Mouse (Mus musculus) hematopoietic stem cell, adult 5-6 weeks (primary cell): ENCODE measurements around the gene Snapc4. TPM values are rescaled to one million over a fixed set of nuclear protein-coding genes. Genes with fewer than 3 reads are reported as not detected.

Source experiments
- ATAC-seq, 2 experiments: fragments of 125-278 bp in 1 of 2; replicated peaks in 1 of 2; 2 replicates each; pipeline ENCODE4 v1.8.0; 2016 to 2017; ENCODE audit warnings: inconsistent platforms in 2 of 2, mild to moderate bottlenecking in 2 of 2, moderate number of reproducible peaks in 2 of 2, low read depth in 1 of 2, moderate TSS enrichment in 1 of 2; ENCODE audit not compliant: low FRiP score in 2 of 2, poor library complexity in 2 of 2, severe bottlenecking in 2 of 2, insufficient read depth in 1 of 2, low TSS enrichment in 1 of 2
- total RNA-seq: library from RNA; stranded (forward); fragments of 172-1452, 232-1000 nt; gene quantifications from 2 replicates; pipeline ENCODE4 v1.2.3, GENCODE M21; 2017

Gene Snapc4
- total RNA-seq, 1 experiment from 2014 or later: 44.4 TPM

GRCm38 (mm10) chr2:26353066-26353980 lies 27.1 kb downstream of the Snapc4 start:
- ATAC-seq: no peak

- ATAC-seq: no peak; a peak in 1 of 4 replicates
These were observed 28.1 kb downstream of the Snapc4 start for GRCm38 (mm10) chr2:26352291-26352910.

- ATAC-seq: peak; percentile 87 to 90
These were observed 28.8 kb downstream of the Snapc4 start, which contains the start of gene Dnlz for GRCm38 (mm10) chr2:26351358-26352290. Gene Dnlz (minus strand): TSS chr2:26352110.

- ATAC-seq: no peak
These were observed 32.2 kb downstream of the Snapc4 start for GRCm38 (mm10) chr2:26348241-26348640.

GRCm38 (mm10) chr2:26342609-26343490 lies 37.6 kb downstream of the Snapc4 start:
- no peak for ATAC-seq

- ATAC-seq: 0 out of 4 replicates have a peak, but pooled peaks of 1 of the 2 experiments have one; percentile 14
These were observed 38.4 kb downstream of the Snapc4 start for GRCm38 (mm10) chr2:26342044-26342443.

- ATAC-seq: no peak
These were observed 38.9 kb downstream of the Snapc4 start for GRCm38 (mm10) chr2:26341510-26341981.

- ATAC-seq: no peak
These were observed 41.3 kb downstream of the Snapc4 start for GRCm38 (mm10) chr2:26339204-26339551.

- no peak for ATAC-seq
These were observed 41.9 kb downstream of the Snapc4 start for GRCm38 (mm10) chr2:26338302-26339203.

GRCm38 (mm10) chr2:26330702-26331101 lies 49.8 kb downstream of the Snapc4 start:
- ATAC-seq: no peak

GRCm38 (mm10) chr2:26330056-26330468 lies 50.4 kb downstream of the Snapc4 start:
- no peak for ATAC-seq

- no peak for ATAC-seq
These were observed 51.1 kb downstream of the Snapc4 start for GRCm38 (mm10) chr2:26329402-26329801.

GRCm38 (mm10) chr2:26327852-26328251 lies 52.6 kb downstream of the Snapc4 start:
- peak; percentile 38 to 61 for ATAC-seq

GRCm38 (mm10) chr2:26325386-26326181 lies 54.9 kb downstream of the Snapc4 start:
- peak; percentile 73 to 83 for ATAC-seq

GRCm38 (mm10) chr2:26324917-26325316 lies 55.5 kb downstream of the Snapc4 start:
- no peak for ATAC-seq
